Mouse (Mus musculus): ENCODE data around the gene Cadps2.

- no peak for TF ChIP-seq GATA1 (IDR thresholded peaks at IDR 0.05; ENCODE audit: borderline replicate concordance, low read length)
- TF ChIP-seq CTCF (IDR thresholded peaks at IDR 0.05; ENCODE audit: low read depth, low read length), result no peak
- no peak for TF ChIP-seq TAL1 (conservative IDR thresholded peaks at IDR 0.05; ENCODE audit: low read depth, low read length)
- TF ChIP-seq POLR2AphosphoS5 (IDR thresholded peaks at IDR 0.05; ENCODE audit: insufficient replicate concordance, low read depth, low read length), result no peak
- no peak for TF ChIP-seq GATA2 (IDR thresholded peaks at IDR 0.05; ENCODE audit: borderline replicate concordance, low read depth, low read length)
Measured at GRCm38 (mm10) chr6:23523710-23524109, 315.5 kb downstream of the Cadps2 start.
